Mouse (Mus musculus) forebrain, embryonic 13.5 days (tissue): Measurements from ENCODE around the gene Rhof. TPM values are rescaled to one million over a fixed set of nuclear protein-coding genes. Genes with fewer than 3 reads are reported as not detected.

Experiments
- ATAC-seq: fragments of 200-750 bp; cut with Nextera tagmentation; 2 replicates; pipeline ENCODE4 v1.8.0; 2017
- H3K27ac ChIP-seq: fragments of 300-500 bp; sonication (generic); 2 replicates; pipeline ENCODE4 v1.5.1; 2015; ENCODE audit warnings: inconsistent platforms, mild to moderate bottlenecking, moderate library complexity
- H3K27me3 ChIP-seq: fragments of 300-500 bp; sonication (generic); 2 replicates; pipeline ENCODE4 v1.6.1; 2015; ENCODE audit warnings: mild to moderate bottlenecking, inconsistent platforms
- H3K36me3 ChIP-seq: fragments of 300-500 bp; sonication (generic); 2 replicates; pipeline ENCODE4 v1.6.1; 2015; ENCODE audit warnings: mild to moderate bottlenecking, inconsistent platforms; ENCODE audit not compliant: poor library complexity, severe bottlenecking
- H3K4me1 ChIP-seq: fragments of 300-500 bp; sonication (generic); 2 replicates; pipeline ENCODE4 v1.6.1; 2015; ENCODE audit warnings: inconsistent platforms
- H3K4me2 ChIP-seq: fragments of 300-500 bp; sonication (generic); 2 replicates; pipeline ENCODE4 v1.6.1; 2015; ENCODE audit warnings: inconsistent platforms, mild to moderate bottlenecking, moderate library complexity
- H3K4me3 ChIP-seq: fragments of 300-500 bp; sonication (generic); 2 replicates; pipeline ENCODE4 v1.5.1; 2015; ENCODE audit warnings: mild to moderate bottlenecking, inconsistent platforms
- H3K9ac ChIP-seq: fragments of 300-500 bp; sonication (generic); 2 replicates; pipeline ENCODE4 v1.6.1; 2015; ENCODE audit warnings: mild to moderate bottlenecking, inconsistent platforms
- H3K9me3 ChIP-seq: fragments of 300-500 bp; sonication (generic); replicated peaks from 2 replicates; pipeline ENCODE4 v1.6.1; 2016; ENCODE audit warnings: inconsistent platforms
- WGBS: fragments of 180-500 bp; shearing (Covaris S2); methylation state at CpG from one replicate; pipeline ENCODE4 v1.1.7; 2015; 5-methylcytosine and 5-hydroxymethylcytosine counted together
- polyA plus RNA-seq: library from polyadenylated mRNA; unstranded; fragments of >200 nt; fragmentation: Nextera tagmentation; extraction: Ambion mirVana; gene quantifications from 2 replicates; pipeline ENCODE4 v1.2.1, GENCODE M21; 2015

Gene Rhof
- polyA plus RNA-seq, 1 experiment from 2014 or later: 4.3 TPM

DNA sequence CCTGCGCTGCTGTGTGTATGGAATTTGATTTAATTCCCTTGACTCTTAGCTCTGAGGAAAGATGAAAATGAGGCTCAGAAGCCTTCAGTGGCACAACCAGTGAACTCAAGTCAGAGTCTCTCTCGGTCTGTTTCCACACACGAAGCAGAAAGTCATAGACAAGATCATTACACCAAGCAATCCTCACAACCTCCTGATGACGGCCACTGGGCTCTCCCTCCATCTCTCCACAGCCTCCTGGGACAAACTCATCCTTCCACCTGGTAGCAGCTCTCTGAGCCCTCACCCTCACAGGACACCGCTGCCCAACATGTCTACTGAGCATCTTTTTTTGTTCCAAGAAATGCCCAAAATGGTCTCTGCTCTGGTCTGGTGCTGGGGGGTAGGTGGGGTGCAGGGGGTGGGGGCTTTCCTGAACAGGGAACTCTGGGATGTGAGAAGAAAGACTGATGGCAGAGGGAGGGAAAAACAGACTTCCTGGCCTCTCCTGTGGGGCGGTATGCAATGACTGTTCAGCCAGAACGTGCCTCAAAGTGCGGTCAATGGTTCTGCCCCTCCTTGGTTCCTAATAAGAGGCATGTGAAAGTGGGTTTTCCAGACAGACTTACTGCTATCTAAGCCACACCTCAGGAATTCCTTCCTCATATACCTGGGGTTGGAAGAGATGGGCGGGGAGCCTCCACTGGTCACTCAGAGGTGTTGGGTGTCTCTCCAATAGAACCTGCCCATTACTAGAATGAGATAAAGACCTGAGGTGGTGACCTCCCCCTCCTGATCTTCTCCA is 2.3 kb downstream of the Rhof start:
- Histone ChIP-seq H3K4me3 (no peak overlapping the region), H3K9me3 (no peaks in the 10 kb centered on the region), H3K4me1 (peaks cover 40% of the 10 kb centered on the region), H3K9ac (no peak overlapping the region), H3K4me2 (no peak overlapping the region), H3K27ac (peak overlapping the region; percentile 27), H3K27me3 (no peaks in the 10 kb centered on the region), H3K36me3 (peaks cover 69% of the 10 kb centered on the region)
- WGBS: 91% methylated on average over 9 of the region's 9 CpGs
- ATAC-seq: no peak

GRCm38 (mm10) chr5:123129170-123129757 is 3.2 kb downstream of the Rhof start:
- Histone ChIP-seq H3K4me2 (no peak overlapping the region), H3K9me3 (no peaks in the 10 kb centered on the region), H3K36me3 (peaks cover 64% of the 10 kb centered on the region), H3K27me3 (no peaks in the 10 kb centered on the region), H3K4me1 (peaks cover 30% of the 10 kb centered on the region), H3K9ac (no peak overlapping the region), H3K27ac (no peak overlapping the region), H3K4me3 (no peak overlapping the region)
- ATAC-seq: no peak
- 85% methylated on average over 10 of the region's 10 CpGs for WGBS

- no peak overlapping the region for H3K4me3 ChIP-seq
- H3K9ac ChIP-seq: no peak overlapping the region
- H3K36me3 ChIP-seq: peaks cover 63% of the 10 kb centered on the region
- ATAC-seq: no peak
- no peak overlapping the region for H3K27ac ChIP-seq
- no peaks in the 10 kb centered on the region for H3K27me3 ChIP-seq
- H3K4me1 ChIP-seq: peaks cover 24% of the 10 kb centered on the region
- H3K9me3 ChIP-seq: no peaks in the 10 kb centered on the region
- no peak overlapping the region for H3K4me2 ChIP-seq
- WGBS: 68% methylated on average over 10 of the region's 10 CpGs
Observed at GRCm38 (mm10) chr5:123128426-123129169, 3.9 kb downstream of the Rhof start.

DNA sequence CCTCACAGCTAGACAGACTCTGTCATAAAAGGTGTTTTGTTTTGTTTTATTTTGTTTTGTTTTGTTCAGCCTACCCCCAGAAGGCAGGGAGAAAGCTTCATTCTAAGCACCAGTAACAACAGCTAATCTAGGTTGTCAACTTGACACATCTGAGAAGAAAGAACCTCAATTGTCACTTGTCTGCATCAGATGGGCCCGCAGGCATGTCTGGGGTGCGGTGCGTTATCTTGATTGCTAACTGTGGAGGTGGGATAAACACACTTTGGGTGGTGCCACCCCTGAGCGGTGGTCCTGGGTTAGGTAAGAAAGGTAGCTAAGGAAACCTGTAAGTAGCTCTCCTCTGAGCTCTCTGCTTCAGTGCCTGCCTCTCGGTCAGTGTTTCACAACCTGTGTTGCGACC is 5.5 kb downstream of the Rhof start:
- H3K4me3 ChIP-seq: no peak overlapping the region
- no peaks in the 10 kb centered on the region for H3K27me3 ChIP-seq
- no peak overlapping the region for H3K4me2 ChIP-seq
- 79% methylated on average over 6 of the region's 6 CpGs for WGBS
- H3K27ac ChIP-seq: no peak overlapping the region
- ATAC-seq: no peak
- peaks cover 73% of the 10 kb centered on the region for H3K36me3 ChIP-seq
- H3K9me3 ChIP-seq: no peaks in the 10 kb centered on the region; the same call in 1 of the 2 replicates
- H3K9ac ChIP-seq: no peak overlapping the region
- H3K4me1 ChIP-seq: peaks cover 8% of the 10 kb centered on the region

- H3K9me3 ChIP-seq: no peaks in the 10 kb centered on the region; the same call in 1 of the 2 replicates
- H3K4me1 ChIP-seq: no peaks in the 10 kb centered on the region
- WGBS: 87% methylated on average over 18 of the region's 18 CpGs
- H3K36me3 ChIP-seq: peaks cover 69% of the 10 kb centered on the region
- H3K27ac ChIP-seq: no peak overlapping the region
- no peaks in the 10 kb centered on the region for H3K27me3 ChIP-seq
- ATAC-seq: no peak
- H3K4me3 ChIP-seq: no peak overlapping the region
- H3K4me2 ChIP-seq: no peak overlapping the region
- H3K9ac ChIP-seq: no peak overlapping the region
Observed at GRCm38 (mm10) chr5:123125638-123126406, 6.7 kb downstream of the Rhof start.

GRCm38 (mm10) chr5:123125105-123125504 is 7.4 kb downstream of the Rhof start:
- H3K36me3 ChIP-seq: peaks cover 62% of the 10 kb centered on the region
- no peak for ATAC-seq
- no peaks in the 10 kb centered on the region; the same call in 1 of the 2 replicates for H3K9me3 ChIP-seq
- no peak overlapping the region for H3K9ac ChIP-seq
- H3K4me1 ChIP-seq: no peaks in the 10 kb centered on the region
- no peak overlapping the region for H3K4me3 ChIP-seq
- H3K27ac ChIP-seq: no peak overlapping the region
- 87% methylated on average over 6 of the region's 6 CpGs for WGBS
- H3K4me2 ChIP-seq: no peak overlapping the region
- no peaks in the 10 kb centered on the region for H3K27me3 ChIP-seq

GRCm38 (mm10) chr5:123122181-123122580 is 10.3 kb downstream of the Rhof start:
- no peaks in the 10 kb centered on the region; the same call in 1 of the 2 replicates for H3K9me3 ChIP-seq
- H3K4me1 ChIP-seq: no peaks in the 10 kb centered on the region
- WGBS: 82% methylated on average over 4 of the region's 4 CpGs
- H3K27ac ChIP-seq: no peak overlapping the region
- no peak for ATAC-seq
- H3K27me3 ChIP-seq: no peaks in the 10 kb centered on the region
- H3K9ac ChIP-seq: no peak overlapping the region
- no peak overlapping the region for H3K4me3 ChIP-seq
- H3K4me2 ChIP-seq: no peak overlapping the region
- peaks cover 41% of the 10 kb centered on the region for H3K36me3 ChIP-seq

DNA sequence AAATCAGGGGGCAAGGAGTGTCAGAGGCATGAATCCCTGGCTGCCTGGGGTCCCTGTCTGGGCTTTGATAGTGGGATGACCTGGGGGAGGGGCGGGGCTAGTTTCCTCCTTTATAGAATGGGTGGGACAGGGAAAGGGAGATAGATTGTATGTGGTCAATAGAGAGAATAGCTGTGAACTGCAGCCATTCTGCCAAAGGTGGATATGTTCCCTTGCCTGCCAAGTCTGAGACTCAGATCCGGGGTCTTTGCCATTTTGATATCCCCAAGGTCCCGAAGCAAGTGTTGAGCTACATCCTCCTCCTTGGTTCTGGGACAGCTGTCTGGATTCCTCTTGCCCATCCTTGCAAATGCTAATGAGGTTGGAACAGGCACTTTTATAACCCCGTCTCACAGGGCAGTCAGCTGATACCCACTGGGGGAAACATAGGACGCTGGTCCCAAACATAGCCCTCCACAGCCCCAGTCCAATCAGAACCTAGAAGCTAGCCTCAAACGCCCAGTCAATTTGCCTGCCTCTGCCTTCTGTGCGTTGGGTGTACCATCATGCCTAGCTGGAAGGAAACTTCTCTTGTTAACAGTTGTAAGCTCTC is 11.8 kb downstream of the Rhof start:
- H3K4me1 ChIP-seq: no peaks in the 10 kb centered on the region
- no peak for ATAC-seq
- no peak overlapping the region for H3K4me3 ChIP-seq
- H3K27me3 ChIP-seq: no peaks in the 10 kb centered on the region
- H3K9me3 ChIP-seq: no peaks in the 10 kb centered on the region; the same call in 1 of the 2 replicates
- H3K36me3 ChIP-seq: peaks cover 31% of the 10 kb centered on the region
- no peak overlapping the region for H3K27ac ChIP-seq
- 66% methylated on average over 7 of the region's 7 CpGs for WGBS
- no peak overlapping the region for H3K4me2 ChIP-seq
- H3K9ac ChIP-seq: no peak overlapping the region

- 84% methylated on average over 10 of the region's 10 CpGs for WGBS
- H3K27ac ChIP-seq: no peak overlapping the region
- H3K4me2 ChIP-seq: no peak overlapping the region
- H3K4me1 ChIP-seq: no peaks in the 10 kb centered on the region
- H3K36me3 ChIP-seq: peaks cover 21% of the 10 kb centered on the region
- H3K27me3 ChIP-seq: no peaks in the 10 kb centered on the region
- H3K4me3 ChIP-seq: no peak overlapping the region
- H3K9me3 ChIP-seq: no peaks in the 10 kb centered on the region; the same call in 1 of the 2 replicates
- ATAC-seq: no peak
- H3K9ac ChIP-seq: no peak overlapping the region
Observed at GRCm38 (mm10) chr5:123118826-123119225, 13.7 kb downstream of the Rhof start.

DNA sequence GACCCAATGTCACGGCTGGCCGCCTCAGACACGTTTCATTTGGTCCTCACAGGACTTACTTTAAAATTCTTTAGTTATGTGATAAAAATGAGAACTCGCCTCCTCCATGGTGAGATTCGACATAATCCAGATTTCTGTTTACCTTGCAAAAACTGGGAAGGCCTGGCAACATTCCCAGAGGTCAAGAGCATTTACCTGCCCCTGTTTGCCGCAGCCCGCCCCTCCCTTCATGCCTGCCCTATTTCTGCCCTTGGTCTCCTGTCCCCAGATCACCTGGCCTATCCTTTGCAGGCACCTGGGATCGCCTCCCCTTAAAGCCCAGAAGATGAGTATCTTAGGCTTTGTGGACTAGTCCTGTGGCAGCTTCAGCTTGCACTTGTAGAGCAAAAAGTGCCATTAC is 14.7 kb downstream of the Rhof start:
- H3K36me3 ChIP-seq: peaks cover 10% of the 10 kb centered on the region
- WGBS: 85% methylated on average over 8 of the region's 8 CpGs

GRCm38 (mm10) chr5:123117257-123117656 is 15.2 kb downstream of the Rhof start:
- Histone ChIP-seq H3K27me3 (no peaks in the 10 kb centered on the region), H3K9me3 (no peaks in the 10 kb centered on the region; the same call in 1 of the 2 replicates), H3K36me3 (peaks cover 6% of the 10 kb centered on the region; the same call in 1 of the 2 replicates), H3K4me2 (no peak overlapping the region), H3K4me1 (no peaks in the 10 kb centered on the region), H3K27ac (no peak overlapping the region), H3K4me3 (no peak overlapping the region), H3K9ac (no peak overlapping the region)
- ATAC-seq: 0 out of 2 replicates have a peak, but pooled peaks have one; percentile 43
- 15% methylated on average over 10 of the region's 10 CpGs for WGBS

More for the DNA sequence above, 14.7 kb downstream of the Rhof start:
- H3K27ac ChIP-seq: no peak overlapping the region
- ATAC-seq: no peak
- H3K4me2 ChIP-seq: no peak overlapping the region
- no peak overlapping the region for H3K9ac ChIP-seq
- no peaks in the 10 kb centered on the region; the same call in 1 of the 2 replicates for H3K9me3 ChIP-seq
- H3K27me3 ChIP-seq: no peaks in the 10 kb centered on the region
- no peak overlapping the region for H3K4me3 ChIP-seq
- H3K4me1 ChIP-seq: no peaks in the 10 kb centered on the region
